Mouse (Mus musculus) stomach, postnatal 0 days (tissue): ENCODE results near the gene Mertk. TPM values are rescaled to one million over a fixed set of nuclear protein-coding genes. Genes with fewer than 3 reads are reported as not detected.
A peak's percentile ranks its signal among the peaks of the same experiment; 100 is the strongest.

Experiments
- ATAC-seq: fragments of 200-750 bp; cut with Nextera tagmentation; 2 replicates; pipeline ENCODE4 v1.8.0; 2017; ENCODE audit not compliant: low FRiP score, low TSS enrichment
- DNase-seq: peaks from one replicate; pipeline ENCODE4 v3.0.0-alpha.2; 2016; ENCODE audit warnings: low spot score
- H3K27ac ChIP-seq: fragments of 300-500 bp; sonication (generic); replicated peaks from 2 replicates; pipeline ENCODE4 v1.5.1; 2014; ENCODE audit warnings: mild to moderate bottlenecking, control low read depth
- H3K27me3 ChIP-seq: fragments of 300-500 bp; sonication (generic); 2 replicates; pipeline ENCODE4 v1.6.1; 2014; ENCODE audit warnings: low read length; ENCODE audit not compliant: control insufficient read depth, insufficient read depth
- H3K36me3 ChIP-seq: fragments of 300-500 bp; sonication (generic); 2 replicates; pipeline ENCODE4 v1.6.1; 2014; ENCODE audit warnings: low read length, mixed read lengths; ENCODE audit not compliant: control insufficient read depth, insufficient read depth
- H3K4me1 ChIP-seq: fragments of 300-500 bp; sonication (generic); replicated peaks from 2 replicates; pipeline ENCODE4 v1.6.1; 2014; ENCODE audit warnings: antibody characterized with exemption; ENCODE audit not compliant: control insufficient read depth, insufficient read depth
- H3K4me2 ChIP-seq: fragments of 300-500 bp; sonication (generic); replicated peaks from 2 replicates; pipeline ENCODE4 v1.6.1; 2014; ENCODE audit warnings: low read depth, mild to moderate bottlenecking, control low read depth, moderate library complexity
- H3K4me3 ChIP-seq: fragments of 300-500 bp; sonication (generic); 2 replicates; pipeline ENCODE4 v1.5.1; 2014; ENCODE audit warnings: low read depth, low read length, control low read depth
- H3K9ac ChIP-seq: fragments of 300-500 bp; sonication (generic); 2 replicates; pipeline ENCODE4 v1.6.1; 2014; ENCODE audit warnings: mild to moderate bottlenecking, low read length, control low read depth, mixed read lengths
- H3K9me3 ChIP-seq: fragments of 300-500 bp; sonication (generic); 2 replicates; pipeline ENCODE4 v1.6.1; 2016; ENCODE audit warnings: low read length; ENCODE audit not compliant: control insufficient read depth
- CTCF ChIP-seq: IDR thresholded peaks from 2 replicates; pipeline ENCODE4 v1.5.1; 2016; ENCODE audit warnings: antibody characterized with exemption, low read depth, mild to moderate bottlenecking, moderate library complexity
- EP300 ChIP-seq: optimal IDR thresholded peaks from 2 replicates; pipeline ENCODE3; 2016; ENCODE audit warnings: antibody characterized with exemption
- WGBS: fragments of 180-500 bp; shearing (Covaris S2); extraction: QIAGEN DNeasy Blood & Tissue Kit; methylation state at CpG from one replicate; pipeline ENCODE4 v1.1.7; 2014; 5-methylcytosine and 5-hydroxymethylcytosine counted together
- polyA plus RNA-seq: library from polyadenylated mRNA; unstranded; fragments of >200 nt; fragmentation: Nextera tagmentation; extraction: Ambion mirVana; gene quantifications from 2 replicates; pipeline ENCODE4 v1.2.1, GENCODE M21; 2015

The Mertk gene
- polyA plus RNA-seq, 1 experiment from 2014 or later: 1.6 TPM

GRCm38 (mm10) chr2:128806561-128806960 is 107.8 kb downstream of the Mertk start:
- Histone ChIP-seq H3K27ac (no peak overlapping the region), H3K36me3 (no peaks in the 10 kb centered on the region), H3K4me2 (no peak overlapping the region), H3K4me1 (no peaks in the 10 kb centered on the region), H3K9me3 (no peaks in the 10 kb centered on the region), H3K9ac (no peak overlapping the region), H3K27me3 (no peaks in the 10 kb centered on the region), H3K4me3 (no peak overlapping the region)
- no peak for ATAC-seq
- no peak for DNase-seq
- WGBS: 49% methylated on average over 8 of the region's 8 CpGs
- TF ChIP-seq EP300: no peak
- no peak for TF ChIP-seq CTCF

GRCm38 (mm10) chr2:128812761-128813160 is 114.0 kb downstream of the Mertk start:
- Histone ChIP-seq H3K9ac (no peak overlapping the region), H3K4me2 (no peak overlapping the region), H3K4me1 (no peaks in the 10 kb centered on the region), H3K4me3 (no peak overlapping the region), H3K27me3 (no peaks in the 10 kb centered on the region), H3K9me3 (no peaks in the 10 kb centered on the region), H3K36me3 (no peaks in the 10 kb centered on the region), H3K27ac (no peak overlapping the region)
- DNase-seq: no peak
- ATAC-seq: no peak
- WGBS: 27% methylated on average over 2 of the region's 2 CpGs
- TF ChIP-seq EP300 (no peak), CTCF (no peak)

- H3K27me3 ChIP-seq: no peaks in the 10 kb centered on the region
- no peak for ATAC-seq
- H3K27ac ChIP-seq: no peak overlapping the region
- no peak overlapping the region for H3K4me2 ChIP-seq
- H3K4me3 ChIP-seq: no peak overlapping the region
- H3K9me3 ChIP-seq: no peaks in the 10 kb centered on the region
- no peaks in the 10 kb centered on the region for H3K4me1 ChIP-seq
- no peak for DNase-seq
- TF ChIP-seq CTCF: no peak
- no peak for TF ChIP-seq EP300
- no peak overlapping the region for H3K9ac ChIP-seq
- WGBS: 100% methylated on average over 1 of the region's 1 CpGs
- H3K36me3 ChIP-seq: no peaks in the 10 kb centered on the region
Observed at GRCm38 (mm10) chr2:128816311-128816710, 117.6 kb downstream of the Mertk start.

GRCm38 (mm10) chr2:128816916-128817315 is 118.2 kb downstream of the Mertk start:
- Histone ChIP-seq H3K4me2 (peak overlapping the region; percentile 63), H3K9ac (no peak overlapping the region), H3K4me3 (peak overlapping the region; percentile 46; the same call in 1 of the 2 replicates), H3K9me3 (no peaks in the 10 kb centered on the region), H3K27me3 (no peaks in the 10 kb centered on the region), H3K4me1 (no peaks in the 10 kb centered on the region), H3K27ac (no peak overlapping the region), H3K36me3 (no peaks in the 10 kb centered on the region)
- DNase-seq (no peak), ATAC-seq (no peak)
- WGBS: 42% methylated on average over 6 of the region's 6 CpGs
- TF ChIP-seq CTCF (no peak), EP300 (no peak)

GRCm38 (mm10) chr2:128817387-128817785 is 118.6 kb downstream of the Mertk start:
- peak overlapping the region; percentile 63 for H3K4me2 ChIP-seq
- DNase-seq (no peak), ATAC-seq (peak; percentile 57)
- no peaks in the 10 kb centered on the region for H3K36me3 ChIP-seq
- no peaks in the 10 kb centered on the region for H3K27me3 ChIP-seq
- peak overlapping the region; percentile 46 for H3K4me3 ChIP-seq
- WGBS: under 1% methylated on average over 7 of the region's 7 CpGs
- no peaks in the 10 kb centered on the region for H3K9me3 ChIP-seq
- peak overlapping the region; percentile 56 for H3K9ac ChIP-seq
- H3K27ac ChIP-seq: peak overlapping the region; percentile 91
- no peak for TF ChIP-seq EP300
- peak; percentile 87 for TF ChIP-seq CTCF
- H3K4me1 ChIP-seq: no peaks in the 10 kb centered on the region

- DNase-seq (peak; percentile 97), ATAC-seq (peak; percentile 94)
- peak within 1 kb of the TSS; percentile 82 for H3K4me3 ChIP-seq
- H3K27ac ChIP-seq: peak within 1 kb of the TSS; percentile 95
- no peaks in the 10 kb centered on the region for H3K4me1 ChIP-seq
- under 1% methylated on average over 57 of the region's 59 CpGs for WGBS
- no peaks in the 10 kb centered on the region for H3K9me3 ChIP-seq
- peak within 1 kb of the TSS; percentile 85 for H3K9ac ChIP-seq
- TF ChIP-seq CTCF (peak; percentile 28), EP300 (no peak)
- H3K4me2 ChIP-seq: peak within 1 kb of the TSS; percentile 75
- no peaks in the 10 kb centered on the region for H3K27me3 ChIP-seq
- H3K36me3 ChIP-seq: no peaks in the 10 kb centered on the region
Observed at GRCm38 (mm10) chr2:128817786-128818681, 119.3 kb downstream of the Mertk start, which contains the start of gene Tmem87b. Gene Tmem87b (plus strand): TSS chr2:128818118.
